Mouse (Mus musculus) neutrophil, adult 59 days (primary cell): ENCODE measurements around the gene Smarce1. TPM values are rescaled to one million over a fixed set of nuclear protein-coding genes. Genes with fewer than 3 reads are reported as not detected.

Source experiments
- total RNA-seq, 2 experiments: library from RNA; stranded (reverse); gene quantifications; 1 replicate in 1 of 2; 2 replicates in 1 of 2; pipeline ENCODE4 v1.2.4; 2023

The Smarce1 gene
- total RNA-seq: 10 to 100 TPM; 51.9 to 62.5 TPM

GRCm38 (mm10) chr11:99230261-99231048 lies at the start of gene Smarce1:
Gene Smarce1 (minus strand): TSS chr11:99231017.

GRCm38 (mm10) chr11:99243820-99244374 lies 13.1 kb upstream of the Smarce1 start, which contains the start of gene Krt222:
Gene Krt222 (minus strand): TSS chr11:99244085.

Other genes starting within 250 kb of the Smarce1 start
- not detected for gene Gjd3, start 248.0 kb downstream of the Smarce1 start, total RNA-seq
- 100 to 1,000 TPM; 235 to 255 TPM for gene Top2a, start 206.8 kb downstream of the Smarce1 start, total RNA-seq
- gene Igfbp4, start 189.8 kb downstream of the Smarce1 start, total RNA-seq: 10 to 100 TPM; 45.3 to 52.7 TPM
- 1 to 10 TPM; 3.4 to 5.7 TPM for gene Tns4, start 141.7 kb downstream of the Smarce1 start, total RNA-seq
- 1 to 10 TPM in 1 of 2 experiments, under 1 TPM in 1; 0.87 to 2.5 TPM for gene Ccr7, start 75.9 kb downstream of the Smarce1 start, total RNA-seq
- gene Krt222, start 13.1 kb upstream of the Smarce1 start, total RNA-seq: not detected
- not detected for gene Krt24, start 54.2 kb upstream of the Smarce1 start, total RNA-seq
- gene Krt25, start 91.9 kb upstream of the Smarce1 start, total RNA-seq: not detected
- not detected for gene Krt26, start 106.9 kb upstream of the Smarce1 start, total RNA-seq
- not detected for gene Krt27, start 120.1 kb upstream of the Smarce1 start, total RNA-seq
- not detected for gene Krt28, start 143.9 kb upstream of the Smarce1 start, total RNA-seq
- gene Krt10, start 158.3 kb upstream of the Smarce1 start, total RNA-seq: not detected
- gene Krt12, start 191.2 kb upstream of the Smarce1 start, total RNA-seq: not detected
- gene Krt20, start 207.1 kb upstream of the Smarce1 start, total RNA-seq: not detected